Mouse (Mus musculus) heart, embryonic 15.5 days (tissue): ENCODE measurements around the gene Lhfpl2. TPM values are rescaled to one million over a fixed set of nuclear protein-coding genes. Genes with fewer than 3 reads are reported as not detected.

Experiments
- ATAC-seq: fragments of 200-750 bp; cut with Nextera tagmentation; replicated peaks from 2 replicates; pipeline ENCODE4 v1.8.0; 2017; ENCODE audit warnings: low read depth, moderate TSS enrichment; ENCODE audit not compliant: insufficient number of reproducible peaks, insufficient read depth, low FRiP score
- H3K27ac ChIP-seq: fragments of 300-500 bp; sonication (generic); 2 replicates; pipeline ENCODE4 v1.5.1; 2015; ENCODE audit warnings: mild to moderate bottlenecking, inconsistent platforms
- H3K27me3 ChIP-seq: fragments of 300-500 bp; sonication (generic); 2 replicates; pipeline ENCODE4 v1.6.1; 2015; ENCODE audit warnings: inconsistent platforms
- H3K36me3 ChIP-seq: fragments of 300-500 bp; sonication (generic); 2 replicates; pipeline ENCODE4 v1.6.1; 2015; ENCODE audit warnings: mild to moderate bottlenecking, inconsistent platforms
- H3K4me1 ChIP-seq: fragments of 300-500 bp; sonication (generic); replicated peaks from 2 replicates; pipeline ENCODE4 v1.6.1; 2015; ENCODE audit warnings: inconsistent platforms
- H3K4me2 ChIP-seq: fragments of 300-500 bp; sonication (generic); 2 replicates; pipeline ENCODE4 v1.6.1; 2015; ENCODE audit warnings: inconsistent platforms, mild to moderate bottlenecking, moderate library complexity
- H3K4me3 ChIP-seq: fragments of 300-500 bp; sonication (generic); 2 replicates; pipeline ENCODE4 v1.5.1; 2015; ENCODE audit warnings: mild to moderate bottlenecking, inconsistent platforms
- H3K9ac ChIP-seq: fragments of 300-500 bp; sonication (generic); 2 replicates; pipeline ENCODE4 v1.6.1; 2015; ENCODE audit warnings: mild to moderate bottlenecking, inconsistent platforms
- H3K9me3 ChIP-seq: fragments of 300-500 bp; sonication (generic); replicated peaks from 2 replicates; pipeline ENCODE4 v1.6.1; 2016; ENCODE audit warnings: inconsistent platforms
- WGBS: fragments of 180-500 bp; shearing (Covaris S2); methylation state at CpG from one replicate; pipeline ENCODE4 v1.1.7; 2015; ENCODE audit warnings: mixed read lengths; 5-methylcytosine and 5-hydroxymethylcytosine counted together
- polyA plus RNA-seq: library from polyadenylated mRNA; unstranded; fragments of >200 nt; fragmentation: Nextera tagmentation; extraction: Ambion mirVana; gene quantifications from 2 replicates; pipeline ENCODE4 v1.2.1, GENCODE M21; 2015

Gene Lhfpl2
- polyA plus RNA-seq, 1 experiment from 2014 or later, result 24.9 TPM

GRCm38 (mm10) chr13:94211236-94212119 lies 153.9 kb downstream of the Lhfpl2 start:
- Histone ChIP-seq H3K4me1 (no peaks in the 10 kb centered on the region), H3K27ac (no peak overlapping the region), H3K36me3 (peaks cover 15% of the 10 kb centered on the region), H3K27me3 (no peaks in the 10 kb centered on the region), H3K9me3 (no peaks in the 10 kb centered on the region), H3K9ac (no peak overlapping the region), H3K4me2 (no peak overlapping the region), H3K4me3 (no peak overlapping the region)
- ATAC-seq, result no peak
- WGBS, result 54% methylated on average over 6 of the region's 6 CpGs

DNA sequence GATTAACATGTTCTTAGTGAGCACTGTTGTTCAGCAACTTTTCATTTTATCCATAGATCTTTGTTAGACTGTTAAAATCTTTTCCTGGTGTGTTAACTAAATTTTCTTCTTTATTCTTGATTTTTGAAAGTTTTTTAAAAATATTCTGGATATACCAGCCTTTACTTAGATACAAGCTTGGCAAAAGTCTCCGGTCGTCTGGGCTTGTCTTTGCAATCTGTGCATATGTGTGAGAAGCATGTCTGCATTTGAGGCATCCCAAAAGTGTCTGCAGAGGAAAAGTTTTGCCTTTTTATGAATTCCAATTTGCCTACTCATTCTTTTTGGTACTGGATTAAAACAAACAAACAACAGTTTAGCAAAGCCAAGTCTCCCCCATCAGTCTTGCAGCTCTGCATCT lies 154.6 kb downstream of the Lhfpl2 start:
- Histone ChIP-seq H3K4me1 (no peaks in the 10 kb centered on the region), H3K9me3 (no peaks in the 10 kb centered on the region), H3K36me3 (peaks cover 15% of the 10 kb centered on the region), H3K27me3 (no peaks in the 10 kb centered on the region), H3K9ac (no peak overlapping the region), H3K4me3 (no peak overlapping the region), H3K4me2 (no peak overlapping the region), H3K27ac (no peak overlapping the region)
- ATAC-seq, result no peak
- WGBS, result 90% methylated on average over 2 of the region's 2 CpGs

GRCm38 (mm10) chr13:94212716-94213115 lies 155.1 kb downstream of the Lhfpl2 start:
- Histone ChIP-seq H3K4me3 (no peak overlapping the region), H3K9me3 (no peaks in the 10 kb centered on the region), H3K36me3 (peaks cover 15% of the 10 kb centered on the region), H3K4me1 (no peaks in the 10 kb centered on the region), H3K27ac (no peak overlapping the region), H3K4me2 (no peak overlapping the region), H3K27me3 (no peaks in the 10 kb centered on the region), H3K9ac (no peak overlapping the region)
- ATAC-seq, result no peak
- 88% methylated on average over 2 of the region's 2 CpGs for WGBS

GRCm38 (mm10) chr13:94223609-94224008 lies 166.0 kb downstream of the Lhfpl2 start:
- Histone ChIP-seq H3K27me3 (no peaks in the 10 kb centered on the region), H3K4me1 (no peaks in the 10 kb centered on the region), H3K9me3 (no peaks in the 10 kb centered on the region), H3K4me3 (no peak overlapping the region), H3K36me3 (peaks cover 17% of the 10 kb centered on the region; the same call in 1 of the 2 replicates), H3K27ac (no peak overlapping the region), H3K4me2 (no peak overlapping the region), H3K9ac (no peak overlapping the region)
- 78% methylated on average over 14 of the region's 14 CpGs for WGBS
- no peak for ATAC-seq

DNA sequence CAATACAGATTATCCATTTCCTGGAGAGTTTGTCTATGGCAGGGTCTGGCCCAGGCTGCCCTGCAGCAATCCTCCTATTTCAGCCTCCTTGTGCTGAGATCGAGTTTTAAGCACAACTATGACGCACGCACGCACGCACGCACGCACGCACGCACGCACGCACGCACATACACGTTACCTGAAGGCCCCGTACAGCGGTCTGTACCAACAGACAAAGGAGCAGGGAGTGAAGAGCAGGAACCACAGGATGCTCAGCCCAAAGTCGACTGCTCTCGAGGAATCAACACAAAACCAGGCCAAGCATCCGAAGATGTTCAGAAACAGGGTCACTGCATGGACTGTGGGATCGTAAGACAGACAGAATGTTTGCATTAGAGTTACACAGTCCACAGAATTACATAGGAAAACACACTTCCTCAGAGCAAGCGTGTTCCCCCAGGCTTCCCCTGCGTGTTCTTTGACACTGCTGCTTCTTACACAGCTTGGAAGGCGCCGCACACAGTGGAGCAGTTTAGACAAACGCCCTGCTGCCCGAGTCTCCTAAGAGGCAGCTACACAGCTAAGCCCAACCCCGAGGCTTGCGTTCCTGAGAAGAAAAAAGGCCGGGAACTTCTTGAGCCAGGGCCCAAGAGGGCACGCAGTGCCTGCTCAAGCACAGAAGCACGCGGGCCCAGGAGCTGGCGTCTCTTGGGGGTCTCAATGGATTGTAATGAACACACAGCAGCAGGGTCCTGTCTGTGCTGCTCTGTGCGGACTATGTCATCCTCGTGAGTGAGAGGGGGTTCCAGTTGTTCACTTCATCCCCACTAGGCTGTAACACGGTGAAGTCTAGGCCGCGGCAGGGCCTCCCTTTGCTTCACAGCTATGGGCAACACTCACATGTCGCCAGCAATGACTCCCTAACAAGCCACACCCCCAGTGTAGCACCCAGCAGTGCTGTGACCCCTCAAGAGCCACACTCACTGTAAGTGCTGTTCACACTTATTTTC lies 167.4 kb downstream of the Lhfpl2 start:
- no peak for ATAC-seq
- Histone ChIP-seq H3K36me3 (peaks cover 18% of the 10 kb centered on the region; the same call in 1 of the 2 replicates), H3K4me3 (no peak overlapping the region), H3K9ac (no peak overlapping the region), H3K4me2 (no peak overlapping the region), H3K9me3 (no peaks in the 10 kb centered on the region), H3K27ac (no peak overlapping the region), H3K4me1 (no peaks in the 10 kb centered on the region), H3K27me3 (no peaks in the 10 kb centered on the region)
- 93% methylated on average over 38 of the region's 38 CpGs for WGBS

GRCm38 (mm10) chr13:94231871-94232270 lies 174.3 kb downstream of the Lhfpl2 start:
- no peaks in the 10 kb centered on the region for H3K4me1 ChIP-seq
- 84% methylated on average over 14 of the region's 14 CpGs for WGBS
- H3K4me2 ChIP-seq, result no peak overlapping the region
- ATAC-seq, result no peak
- no peak overlapping the region for H3K9ac ChIP-seq
- no peak overlapping the region for H3K4me3 ChIP-seq
- H3K27me3 ChIP-seq, result no peaks in the 10 kb centered on the region
- H3K27ac ChIP-seq, result no peak overlapping the region
- H3K9me3 ChIP-seq, result no peaks in the 10 kb centered on the region
- 0 out of 2 replicates have a peak, but pooled peaks cover 6% of the 10 kb centered on the region for H3K36me3 ChIP-seq

DNA sequence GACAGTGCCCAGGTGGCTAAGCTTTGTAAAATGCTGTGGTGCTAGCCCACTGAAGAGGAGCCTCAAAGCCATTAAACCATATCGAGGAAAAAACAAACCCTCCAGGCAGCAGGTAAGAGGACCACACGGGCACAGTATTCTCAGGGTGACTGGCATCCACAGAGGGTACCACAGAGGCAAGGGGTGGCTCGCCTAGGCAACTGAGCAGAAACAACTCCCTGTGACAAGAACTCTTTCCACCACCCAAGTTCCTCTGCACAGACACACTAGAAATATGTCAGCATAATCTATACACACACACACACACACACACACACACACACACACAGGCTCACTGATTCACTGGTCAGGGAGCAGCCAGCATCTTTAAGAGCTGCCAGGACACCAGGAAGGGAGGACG lies 181.9 kb downstream of the Lhfpl2 start:
- H3K4me2 ChIP-seq, result no peak overlapping the region
- H3K27me3 ChIP-seq, result no peaks in the 10 kb centered on the region
- H3K4me3 ChIP-seq, result no peak overlapping the region
- no peaks in the 10 kb centered on the region for H3K36me3 ChIP-seq
- no peak overlapping the region for H3K9ac ChIP-seq
- no peak overlapping the region for H3K27ac ChIP-seq
- no peaks in the 10 kb centered on the region for H3K9me3 ChIP-seq
- ATAC-seq, result no peak
- H3K4me1 ChIP-seq, result no peaks in the 10 kb centered on the region
- 65% methylated on average over 4 of the region's 4 CpGs for WGBS

- no peaks in the 10 kb centered on the region for H3K9me3 ChIP-seq
- no peak overlapping the region for H3K9ac ChIP-seq
- no peaks in the 10 kb centered on the region for H3K4me1 ChIP-seq
- H3K27ac ChIP-seq, result no peak overlapping the region
- H3K27me3 ChIP-seq, result no peaks in the 10 kb centered on the region
- H3K36me3 ChIP-seq, result no peaks in the 10 kb centered on the region
- 80% methylated on average over 6 of the region's 6 CpGs for WGBS
- no peak overlapping the region for H3K4me2 ChIP-seq
- H3K4me3 ChIP-seq, result no peak overlapping the region
- no peak for ATAC-seq
Observed at GRCm38 (mm10) chr13:94240111-94240510, 182.5 kb downstream of the Lhfpl2 start.

DNA sequence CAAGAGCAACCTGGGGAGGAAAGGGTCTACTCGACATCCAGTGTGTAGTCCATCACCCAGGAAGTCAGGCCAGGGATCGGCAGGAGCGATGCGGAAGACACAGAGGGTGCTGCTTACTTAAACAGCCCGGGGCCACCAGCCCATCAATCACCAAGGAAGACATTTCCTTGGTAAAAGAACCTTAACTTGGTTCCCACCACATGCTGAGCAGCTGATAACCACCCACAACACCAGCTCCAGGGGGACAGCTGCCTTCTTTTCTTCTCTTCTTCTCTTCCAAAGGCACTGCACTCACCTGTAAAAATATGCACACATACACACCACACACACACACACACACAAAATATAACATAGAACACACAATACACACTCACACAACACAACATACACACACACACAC lies 183.3 kb downstream of the Lhfpl2 start:
- no peaks in the 10 kb centered on the region for H3K9me3 ChIP-seq
- no peak for ATAC-seq
- no peak overlapping the region for H3K27ac ChIP-seq
- no peak overlapping the region for H3K4me3 ChIP-seq
- H3K4me1 ChIP-seq, result no peaks in the 10 kb centered on the region
- H3K36me3 ChIP-seq, result no peaks in the 10 kb centered on the region
- H3K9ac ChIP-seq, result no peak overlapping the region
- no peak overlapping the region for H3K4me2 ChIP-seq
- 27% methylated on average over 5 of the region's 5 CpGs for WGBS
- no peaks in the 10 kb centered on the region for H3K27me3 ChIP-seq

DNA sequence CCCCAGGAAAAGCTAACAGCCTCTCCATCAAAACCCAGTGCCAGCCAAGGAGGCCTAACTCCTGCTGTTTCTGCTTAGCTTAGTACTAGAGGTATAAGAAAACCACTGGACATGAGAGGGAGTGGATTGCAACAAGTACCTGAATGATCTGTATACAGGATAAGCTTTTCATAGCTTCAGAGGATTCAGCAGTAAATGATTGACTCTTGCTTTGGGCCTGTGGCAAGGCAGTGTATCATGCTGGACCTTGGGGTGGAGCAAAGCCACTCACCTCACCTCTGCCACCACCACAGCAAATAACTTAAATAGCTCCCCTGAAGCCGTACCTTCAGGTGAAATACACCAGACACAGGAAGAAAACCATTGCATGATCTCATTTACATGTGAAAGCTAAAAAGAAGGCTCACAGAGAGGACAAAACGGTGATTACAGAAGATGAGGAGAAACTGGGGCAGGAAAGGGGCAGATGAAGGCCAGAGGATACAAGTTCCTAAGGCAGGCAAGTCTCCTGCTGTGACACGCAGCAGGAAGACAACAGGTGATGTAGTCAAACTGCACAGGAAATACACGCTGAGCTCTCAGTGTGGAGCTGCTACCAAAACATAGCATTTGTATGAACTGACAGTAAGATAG lies 184.4 kb downstream of the Lhfpl2 start:
- Histone ChIP-seq H3K9me3 (no peaks in the 10 kb centered on the region), H3K27me3 (no peaks in the 10 kb centered on the region), H3K4me3 (no peak overlapping the region), H3K27ac (no peak overlapping the region), H3K36me3 (no peaks in the 10 kb centered on the region), H3K9ac (no peak overlapping the region), H3K4me1 (no peaks in the 10 kb centered on the region), H3K4me2 (no peak overlapping the region)
- ATAC-seq, result no peak
- 67% methylated on average over 4 of the region's 4 CpGs for WGBS

GRCm38 (mm10) chr13:94242897-94243296 lies 185.3 kb downstream of the Lhfpl2 start:
- no peak for ATAC-seq
- H3K9me3 ChIP-seq, result no peaks in the 10 kb centered on the region
- WGBS, result 82% methylated on average over 2 of the region's 2 CpGs

More at GRCm38 (mm10) chr13:94242897-94243296, 185.3 kb downstream of the Lhfpl2 start:
- no peak overlapping the region for H3K9ac ChIP-seq
- H3K36me3 ChIP-seq, result no peaks in the 10 kb centered on the region
- H3K4me3 ChIP-seq, result no peak overlapping the region
- H3K4me2 ChIP-seq, result no peak overlapping the region
- H3K27ac ChIP-seq, result no peak overlapping the region
- H3K27me3 ChIP-seq, result no peaks in the 10 kb centered on the region
- H3K4me1 ChIP-seq, result no peaks in the 10 kb centered on the region
